Mouse (Mus musculus) C2C12 (cell line): Measurements from ENCODE around the gene Cmtm3.

Experiments
- CTCF ChIP-seq: IDR thresholded peaks from one replicate; pipeline ENCODE4 v1.5.1; 2011; ENCODE audit not compliant: control insufficient read depth, insufficient read depth, insufficient read length
- FOSL1 ChIP-seq: IDR thresholded peaks from one replicate; pipeline ENCODE4 v1.8.0; 2011; ENCODE audit warnings: mild to moderate bottlenecking, low read length; ENCODE audit not compliant: poor library complexity, insufficient read depth, severe bottlenecking
- MYOG ChIP-seq: IDR thresholded peaks from one replicate; pipeline ENCODE4 v1.6.1; 2011; ENCODE audit not compliant: control insufficient read depth, insufficient read length; ENCODE audit errors: extremely low read depth

DNA sequence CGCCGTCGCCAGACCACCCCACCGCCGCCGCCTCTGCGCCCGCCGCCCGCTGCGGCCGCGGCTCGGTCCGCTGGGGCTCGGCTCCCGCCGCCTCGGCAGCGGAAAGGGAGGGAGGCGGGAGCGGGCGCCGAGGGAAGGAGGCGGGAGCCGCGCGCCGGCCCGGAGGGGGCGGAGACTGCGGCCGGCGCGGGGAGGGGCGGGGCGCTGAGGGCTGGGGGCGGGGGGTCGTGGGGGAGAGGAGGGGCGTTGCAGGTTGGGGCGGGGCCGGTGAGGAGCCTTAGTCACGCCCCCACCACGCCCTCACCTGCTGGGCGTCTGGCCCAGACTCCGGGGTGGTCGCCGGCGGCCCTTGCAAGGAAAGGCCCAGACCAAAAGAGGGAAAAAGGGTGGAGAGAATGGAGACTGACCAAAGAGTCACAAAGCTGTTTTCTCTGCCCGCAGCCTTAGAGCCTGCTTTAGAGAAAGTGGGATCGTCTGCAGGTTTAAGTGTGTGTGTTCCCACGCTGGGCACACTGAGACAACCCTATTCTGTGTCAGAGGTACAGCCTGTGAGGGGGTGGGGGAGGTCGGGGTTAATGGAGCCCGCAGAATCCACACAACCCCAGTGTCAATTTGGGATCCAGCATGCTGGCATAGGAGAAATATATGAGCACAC lies 56.6 kb downstream of the Cmtm3 start, which contains the start of gene Cmtm4:
- TF ChIP-seq MYOG (no peak), CTCF (no peak), FOSL1 (no peak)
